Mouse (Mus musculus) intestine, postnatal 0 days (tissue): Measurements from ENCODE around the gene Oosp2. TPM values are rescaled to one million over a fixed set of nuclear protein-coding genes. Genes with fewer than 3 reads are reported as not detected.

Source experiments
- ATAC-seq: fragments of 200-750 bp; cut with Nextera tagmentation; 2 replicates; pipeline ENCODE4 v1.8.0; 2017; ENCODE audit warnings: mild to moderate bottlenecking, moderate TSS enrichment, moderate library complexity
- H3K27ac ChIP-seq: fragments of 300-500 bp; sonication (generic); 2 replicates; pipeline ENCODE4 v1.5.1; 2014; ENCODE audit warnings: mild to moderate bottlenecking, low read depth, low read length, moderate library complexity
- H3K27me3 ChIP-seq: fragments of 300-500 bp; sonication (generic); replicated peaks from 2 replicates; pipeline ENCODE4 v1.6.1; 2014; ENCODE audit warnings: low read length, mixed read lengths; ENCODE audit not compliant: control insufficient read depth, insufficient read depth
- H3K36me3 ChIP-seq: fragments of 300-500 bp; sonication (generic); 2 replicates; pipeline ENCODE4 v1.6.1; 2014; ENCODE audit warnings: mild to moderate bottlenecking, moderate library complexity; ENCODE audit not compliant: control insufficient read depth, insufficient read depth
- H3K4me1 ChIP-seq: fragments of 300-500 bp; sonication (generic); replicated peaks from 2 replicates; pipeline ENCODE4 v1.6.1; 2014; ENCODE audit warnings: antibody characterized with exemption, low read length, mixed read lengths; ENCODE audit not compliant: control insufficient read depth, insufficient read depth
- H3K4me2 ChIP-seq: fragments of 300-500 bp; sonication (generic); replicated peaks from 2 replicates; pipeline ENCODE4 v1.6.1; 2014; ENCODE audit warnings: low read depth, mild to moderate bottlenecking, moderate library complexity
- H3K4me3 ChIP-seq: fragments of 300-500 bp; sonication (generic); 2 replicates; pipeline ENCODE4 v1.5.1; 2014; ENCODE audit warnings: low read depth, low read length
- H3K9ac ChIP-seq: fragments of 300-500 bp; sonication (generic); 2 replicates; pipeline ENCODE4 v1.6.1; 2014; ENCODE audit warnings: mild to moderate bottlenecking, low read depth, low read length
- H3K9me3 ChIP-seq: fragments of 300-500 bp; sonication (generic); 2 replicates; pipeline ENCODE4 v1.6.1; 2016; ENCODE audit warnings: mixed run types; ENCODE audit not compliant: control insufficient read depth
- CTCF ChIP-seq: sonication (generic); IDR thresholded peaks from 2 replicates; pipeline ENCODE4 v1.5.1; 2016; ENCODE audit warnings: low read depth, mild to moderate bottlenecking, control low read depth, antibody characterized with exemption, moderate library complexity
- WGBS: fragments of 180-500 bp; shearing (Covaris S2); extraction: QIAGEN DNeasy Blood & Tissue Kit; methylation state at CpG from one replicate; pipeline ENCODE4 v1.1.7; 2014; 5-methylcytosine and 5-hydroxymethylcytosine counted together
- polyA plus RNA-seq: library from polyadenylated mRNA; unstranded; fragments of >200 nt; fragmentation: Nextera tagmentation; extraction: Ambion mirVana; gene quantifications from 2 replicates; pipeline ENCODE4 v1.2.1, GENCODE M21; 2015

Oosp2 gene
- polyA plus RNA-seq, 1 experiment from 2014 or later: not detected

- Histone ChIP-seq H3K27me3 (no peaks in the 10 kb centered on the region), H3K27ac (no peak overlapping the region), H3K9ac (no peak overlapping the region), H3K9me3 (no peaks in the 10 kb centered on the region), H3K36me3 (no peaks in the 10 kb centered on the region), H3K4me2 (no peak overlapping the region), H3K4me1 (no peaks in the 10 kb centered on the region), H3K4me3 (no peak overlapping the region)
- WGBS: 52% methylated on average over 5 of the region's 5 CpGs
- no peak for ATAC-seq
- no peak for TF ChIP-seq CTCF
These were observed 35.1 kb downstream of the Oosp2 start for GRCm38 (mm10) chr19:11625231-11625630.

GRCm38 (mm10) chr19:11624800-11625199 is 35.6 kb downstream of the Oosp2 start:
- Histone ChIP-seq H3K4me3 (no peak overlapping the region), H3K9me3 (no peaks in the 10 kb centered on the region), H3K9ac (no peak overlapping the region), H3K36me3 (no peaks in the 10 kb centered on the region), H3K4me2 (no peak overlapping the region), H3K27me3 (no peaks in the 10 kb centered on the region), H3K27ac (no peak overlapping the region), H3K4me1 (no peaks in the 10 kb centered on the region)
- TF ChIP-seq CTCF: no peak
- no peak for ATAC-seq

GRCm38 (mm10) chr19:11623551-11623950 is 36.8 kb downstream of the Oosp2 start, which contains the start of gene Ms4a2:
Ms4a2 (minus strand) TSS chr19:11623719.
- no peak within 1 kb of the TSS for H3K4me2 ChIP-seq
- ATAC-seq: no peak
- H3K9me3 ChIP-seq: no peaks in the 10 kb centered on the region
- no peaks in the 10 kb centered on the region for H3K27me3 ChIP-seq
- no peaks in the 10 kb centered on the region for H3K36me3 ChIP-seq
- WGBS: 92% methylated on average over 2 of the region's 2 CpGs
- H3K27ac ChIP-seq: no peak within 1 kb of the TSS
- no peak within 1 kb of the TSS for H3K9ac ChIP-seq
- H3K4me1 ChIP-seq: no peaks in the 10 kb centered on the region
- no peak for TF ChIP-seq CTCF
- no peak within 1 kb of the TSS for H3K4me3 ChIP-seq

- no peaks in the 10 kb centered on the region for H3K4me1 ChIP-seq
These were observed 42.4 kb downstream of the Oosp2 start for GRCm38 (mm10) chr19:11617983-11618382.

GRCm38 (mm10) chr19:11614805-11615204 is 45.6 kb downstream of the Oosp2 start:
- Histone ChIP-seq H3K27me3 (no peaks in the 10 kb centered on the region), H3K4me2 (no peak overlapping the region), H3K4me3 (no peak overlapping the region), H3K27ac (no peak overlapping the region), H3K4me1 (no peaks in the 10 kb centered on the region), H3K9me3 (no peaks in the 10 kb centered on the region), H3K36me3 (no peaks in the 10 kb centered on the region), H3K9ac (no peak overlapping the region)
- 63% methylated on average over 2 of the region's 2 CpGs for WGBS
- ATAC-seq: no peak
- no peak for TF ChIP-seq CTCF

More at GRCm38 (mm10) chr19:11617983-11618382, 42.4 kb downstream of the Oosp2 start:
- no peak for TF ChIP-seq CTCF
- no peak for ATAC-seq
- Histone ChIP-seq H3K9ac (no peak overlapping the region), H3K4me3 (no peak overlapping the region), H3K27ac (no peak overlapping the region), H3K36me3 (no peaks in the 10 kb centered on the region), H3K4me2 (no peak overlapping the region), H3K9me3 (no peaks in the 10 kb centered on the region), H3K27me3 (no peaks in the 10 kb centered on the region)

GRCm38 (mm10) chr19:11613776-11614443 is 46.4 kb downstream of the Oosp2 start:
- 57% methylated on average over 8 of the region's 8 CpGs for WGBS
- H3K9ac ChIP-seq: no peak overlapping the region

More at GRCm38 (mm10) chr19:11613776-11614443, 46.4 kb downstream of the Oosp2 start:
- TF ChIP-seq CTCF: no peak
- H3K27ac ChIP-seq: no peak overlapping the region
- H3K36me3 ChIP-seq: no peaks in the 10 kb centered on the region
- H3K4me1 ChIP-seq: no peaks in the 10 kb centered on the region
- no peak overlapping the region for H3K4me2 ChIP-seq
- H3K9me3 ChIP-seq: no peaks in the 10 kb centered on the region
- no peaks in the 10 kb centered on the region for H3K27me3 ChIP-seq
- H3K4me3 ChIP-seq: no peak overlapping the region
- ATAC-seq: no peak
